Mouse (Mus musculus): ENCODE data around the gene Gpx8. TPM values are rescaled to one million over a fixed set of nuclear protein-coding genes. Genes with fewer than 3 reads are reported as not detected.

Gpx8 gene
- polyA plus RNA-seq, 1 experiment from 2014 or later = 222 TPM

DNA sequence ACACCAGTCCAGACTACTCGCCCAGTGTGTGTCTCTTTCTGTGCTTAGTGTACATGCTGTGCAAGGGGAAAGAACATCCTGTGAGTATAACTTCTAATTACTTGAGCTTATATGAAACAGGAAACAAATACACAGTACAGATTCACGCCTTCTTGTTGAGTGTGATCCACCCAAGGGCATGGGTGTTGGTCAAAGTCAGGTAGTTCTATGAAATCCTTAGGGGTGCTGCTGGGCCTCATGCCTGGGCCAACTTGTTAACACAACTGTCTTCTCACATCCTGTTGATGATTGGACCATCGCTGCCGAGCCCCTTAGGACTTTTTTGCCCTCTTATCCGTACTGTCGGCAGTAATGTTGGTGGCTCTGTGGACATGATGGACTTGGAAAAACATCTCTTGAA, 15.5 kb upstream of the Gpx8 start:
- no peaks in the 10 kb centered on the region for H3K9me3 ChIP-seq (ENCODE audit: control insufficient read depth, low read length)
- no peak for DNase-seq (ENCODE audit: low spot score)
- H3K4me1 ChIP-seq (ENCODE audit: control insufficient read depth, insufficient read depth, low read length) = no peaks in the 10 kb centered on the region
- WGBS = 86% methylated on average over 6 of the region's 6 CpGs
- ATAC-seq (ENCODE audit: low read depth) = no peak
- H3K36me3 ChIP-seq (ENCODE audit: control insufficient read depth, insufficient read depth, low read length) = no peaks in the 10 kb centered on the region
- H3K27ac ChIP-seq (replicated peaks; ENCODE audit: low read depth, low read length) = no peak overlapping the region
- no peak overlapping the region for H3K9ac ChIP-seq (ENCODE audit: low read depth, low read length)
- H3K4me3 ChIP-seq (ENCODE audit: low read depth, low read length) = no peak overlapping the region
- H3K4me2 ChIP-seq (ENCODE audit: low read depth, low read length) = no peak overlapping the region
- no peaks in the 10 kb centered on the region for H3K27me3 ChIP-seq (replicated peaks; ENCODE audit: control insufficient read depth, insufficient read depth, low read length)

DNA sequence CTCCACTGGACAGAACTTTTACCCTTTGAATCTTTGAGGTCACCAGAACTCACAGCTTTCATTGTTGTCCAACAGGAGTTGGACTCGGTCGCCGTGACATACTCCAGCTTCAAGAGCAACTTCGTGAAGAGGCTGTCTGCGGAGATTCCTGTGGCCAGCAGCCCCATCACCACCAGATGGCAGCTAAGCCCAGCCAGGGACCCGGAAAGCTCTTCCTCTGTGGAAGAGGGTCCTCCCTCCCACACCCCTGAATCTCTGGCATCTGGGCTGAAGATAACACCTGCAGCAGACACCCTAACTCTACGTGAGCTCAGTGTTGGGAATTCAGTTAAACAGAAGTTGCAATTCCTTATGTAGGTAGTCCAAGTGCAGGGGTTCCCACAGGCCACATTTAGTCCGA, 9.6 kb upstream of the Gpx8 start:
- no peak overlapping the region for H3K4me3 ChIP-seq (ENCODE audit: low read depth, low read length)
- H3K4me1 ChIP-seq (ENCODE audit: control insufficient read depth, insufficient read depth, low read length) = no peaks in the 10 kb centered on the region
- H3K4me2 ChIP-seq (ENCODE audit: low read depth, low read length) = no peak overlapping the region
- 45% methylated on average over 8 of the region's 8 CpGs for WGBS
- ATAC-seq (ENCODE audit: low read depth) (no peak), DNase-seq (ENCODE audit: low spot score) (peak; percentile 23)
- no peaks in the 10 kb centered on the region for H3K9me3 ChIP-seq (ENCODE audit: control insufficient read depth, low read length)
- no peak overlapping the region for H3K27ac ChIP-seq (replicated peaks; ENCODE audit: low read depth, low read length)
- H3K27me3 ChIP-seq (replicated peaks; ENCODE audit: control insufficient read depth, insufficient read depth, low read length) = no peaks in the 10 kb centered on the region
- H3K36me3 ChIP-seq (ENCODE audit: control insufficient read depth, insufficient read depth, low read length) = no peaks in the 10 kb centered on the region
- no peak overlapping the region for H3K9ac ChIP-seq (ENCODE audit: low read depth, low read length)

GRCm38 (mm10) chr13:113054230-113054629, 8.0 kb upstream of the Gpx8 start:
- DNase-seq (ENCODE audit: low spot score) (no peak), ATAC-seq (ENCODE audit: low read depth) (no peak)
- Histone ChIP-seq H3K36me3 (ENCODE audit: control insufficient read depth, insufficient read depth, low read length) (no peaks in the 10 kb centered on the region), H3K4me3 (ENCODE audit: low read depth, low read length) (no peak overlapping the region), H3K4me1 (ENCODE audit: control insufficient read depth, insufficient read depth, low read length) (no peaks in the 10 kb centered on the region), H3K4me2 (ENCODE audit: low read depth, low read length) (no peak overlapping the region), H3K27ac (replicated peaks; ENCODE audit: low read depth, low read length) (no peak overlapping the region), H3K9ac (ENCODE audit: low read depth, low read length) (no peak overlapping the region), H3K27me3 (replicated peaks; ENCODE audit: control insufficient read depth, insufficient read depth, low read length) (no peaks in the 10 kb centered on the region), H3K9me3 (ENCODE audit: control insufficient read depth, low read length) (no peaks in the 10 kb centered on the region)
- WGBS = 94% methylated on average over 8 of the region's 8 CpGs

- Histone ChIP-seq H3K9me3 (ENCODE audit: control insufficient read depth, low read length) (no peaks in the 10 kb centered on the region), H3K4me3 (ENCODE audit: low read depth, low read length) (no peak overlapping the region), H3K9ac (ENCODE audit: low read depth, low read length) (no peak overlapping the region), H3K36me3 (ENCODE audit: control insufficient read depth, insufficient read depth, low read length) (peaks cover 9% of the 10 kb centered on the region), H3K4me2 (ENCODE audit: low read depth, low read length) (no peak overlapping the region), H3K4me1 (ENCODE audit: control insufficient read depth, insufficient read depth, low read length) (peaks cover 5% of the 10 kb centered on the region; the same call in 1 of the 2 replicates), H3K27me3 (replicated peaks; ENCODE audit: control insufficient read depth, insufficient read depth, low read length) (no peaks in the 10 kb centered on the region), H3K27ac (replicated peaks; ENCODE audit: low read depth, low read length) (no peak overlapping the region)
- DNase-seq (ENCODE audit: low spot score) = no peak
- no peak for ATAC-seq (ENCODE audit: low read depth)
- WGBS = 78% methylated on average over 3 of the region's 3 CpGs
These were observed 1.4 kb upstream of the Gpx8 start for GRCm38 (mm10) chr13:113047647-113048046.

DNA sequence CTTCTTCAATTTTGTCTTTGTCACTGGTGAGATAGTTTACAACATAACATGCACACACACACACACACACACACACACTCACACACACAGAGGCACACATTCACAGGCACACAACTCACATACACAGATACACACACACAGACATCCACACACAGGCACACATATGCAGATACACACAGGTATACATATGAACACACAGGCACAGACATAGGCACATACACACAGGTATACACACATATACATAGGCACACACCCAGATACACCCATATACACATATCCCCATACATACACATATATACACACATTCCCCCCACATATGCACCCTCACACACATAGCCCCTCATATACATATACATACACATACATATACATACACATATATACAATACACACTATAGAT, 808 bp upstream of the Gpx8 start:
- H3K4me3 ChIP-seq (ENCODE audit: low read depth, low read length) = no peak overlapping the region; the same call in 1 of the 2 replicates
- ATAC-seq (ENCODE audit: low read depth) (peak; percentile 30), DNase-seq (ENCODE audit: low spot score) (no peak)
- H3K36me3 ChIP-seq (ENCODE audit: control insufficient read depth, insufficient read depth, low read length) = peaks cover 16% of the 10 kb centered on the region
- H3K4me1 ChIP-seq (ENCODE audit: control insufficient read depth, insufficient read depth, low read length) = peaks cover 5% of the 10 kb centered on the region; the same call in 1 of the 2 replicates
- H3K27ac ChIP-seq (replicated peaks; ENCODE audit: low read depth, low read length) = 0 out of 2 replicates have a peak overlapping the region, but pooled peaks have one; percentile 15
- no peaks in the 10 kb centered on the region for H3K9me3 ChIP-seq (ENCODE audit: control insufficient read depth, low read length)
- H3K4me2 ChIP-seq (ENCODE audit: low read depth, low read length) = peak overlapping the region; percentile 60
- H3K27me3 ChIP-seq (replicated peaks; ENCODE audit: control insufficient read depth, insufficient read depth, low read length) = no peaks in the 10 kb centered on the region
- H3K9ac ChIP-seq (ENCODE audit: low read depth, low read length) = no peak overlapping the region

DNA sequence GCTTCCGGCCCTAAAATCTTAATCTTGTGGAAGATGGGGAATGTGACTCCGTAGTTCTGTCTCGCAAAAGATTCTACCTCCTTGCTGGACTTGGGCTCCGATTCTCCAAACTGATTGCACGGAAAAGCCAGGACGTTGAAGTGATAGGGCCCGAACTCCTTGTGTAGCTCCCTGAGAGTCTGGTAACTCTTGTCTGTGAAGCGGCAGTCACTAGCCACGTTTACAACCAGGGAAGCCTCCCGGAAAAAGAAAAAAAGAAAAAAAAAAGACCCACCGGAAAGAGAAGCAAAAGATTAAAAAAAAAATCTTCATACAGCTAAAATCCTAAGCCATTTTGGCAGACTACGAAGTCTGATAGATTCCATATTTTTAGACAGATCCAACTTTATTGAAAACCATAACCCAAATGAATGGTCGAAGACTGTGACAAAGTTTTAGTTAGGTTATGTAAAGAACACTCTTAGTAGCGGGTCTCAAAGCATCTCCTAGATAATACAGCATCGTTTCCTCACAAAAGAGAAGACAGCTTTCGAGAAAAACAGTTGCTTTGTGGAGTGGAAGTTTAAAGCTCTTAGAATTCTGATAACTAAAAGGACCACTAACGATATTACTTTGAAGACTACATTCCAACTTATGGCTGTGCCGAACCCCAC, 626 bp downstream of the Gpx8 start:
- Histone ChIP-seq H3K36me3 (ENCODE audit: control insufficient read depth, insufficient read depth, low read length) (peaks cover 18% of the 10 kb centered on the region), H3K4me2 (ENCODE audit: low read depth, low read length) (peak overlapping the region; percentile 60), H3K27me3 (replicated peaks; ENCODE audit: control insufficient read depth, insufficient read depth, low read length) (no peaks in the 10 kb centered on the region), H3K9ac (ENCODE audit: low read depth, low read length) (peak overlapping the region; percentile 70), H3K4me1 (ENCODE audit: control insufficient read depth, insufficient read depth, low read length) (peaks cover 5% of the 10 kb centered on the region; the same call in 1 of the 2 replicates), H3K27ac (replicated peaks; ENCODE audit: low read depth, low read length) (peak overlapping the region; percentile 86), H3K9me3 (ENCODE audit: control insufficient read depth, low read length) (no peaks in the 10 kb centered on the region), H3K4me3 (ENCODE audit: low read depth, low read length) (peak overlapping the region; percentile 56)
- ATAC-seq (ENCODE audit: low read depth) = no peak
- peak; percentile 69 for DNase-seq (ENCODE audit: low spot score)
- 6% methylated on average over 18 of the region's 18 CpGs for WGBS

DNA sequence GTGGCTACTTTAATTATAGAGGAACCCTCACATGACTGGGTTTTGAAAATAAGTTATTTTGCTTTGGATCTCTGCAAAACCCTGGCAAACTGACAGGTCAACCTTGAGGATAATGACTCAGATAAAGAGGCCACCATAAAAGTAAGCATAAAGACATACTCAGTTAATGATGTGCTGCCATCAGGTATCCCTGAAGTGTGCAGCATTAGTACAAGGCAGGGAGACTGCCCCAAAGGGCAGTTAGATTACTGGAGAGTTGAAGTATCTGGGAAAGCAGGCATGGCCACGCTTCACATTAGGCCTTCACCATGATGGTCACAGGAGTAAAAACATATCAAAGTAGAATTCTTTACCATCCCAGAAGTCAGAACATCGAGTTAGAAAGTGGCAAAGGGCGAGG, 1.3 kb downstream of the Gpx8 start:
- DNase-seq (ENCODE audit: low spot score) (no peak), ATAC-seq (ENCODE audit: low read depth) (no peak)
- Histone ChIP-seq H3K9ac (ENCODE audit: low read depth, low read length) (peak overlapping the region; percentile 70), H3K36me3 (ENCODE audit: control insufficient read depth, insufficient read depth, low read length) (peaks cover 18% of the 10 kb centered on the region), H3K27ac (replicated peaks; ENCODE audit: low read depth, low read length) (peak overlapping the region; percentile 86; the same call in 1 of the 2 replicates), H3K9me3 (ENCODE audit: control insufficient read depth, low read length) (no peaks in the 10 kb centered on the region), H3K4me3 (ENCODE audit: low read depth, low read length) (peak overlapping the region; percentile 56), H3K4me2 (ENCODE audit: low read depth, low read length) (peak overlapping the region; percentile 60), H3K27me3 (replicated peaks; ENCODE audit: control insufficient read depth, insufficient read depth, low read length) (no peaks in the 10 kb centered on the region), H3K4me1 (ENCODE audit: control insufficient read depth, insufficient read depth, low read length) (peaks cover 5% of the 10 kb centered on the region; the same call in 1 of the 2 replicates)
- 39% methylated on average over 3 of the region's 3 CpGs for WGBS

- DNase-seq (ENCODE audit: low spot score) = peak; percentile 97
- no peaks in the 10 kb centered on the region for H3K36me3 ChIP-seq (ENCODE audit: control insufficient read depth, insufficient read depth, low read length)
- no peaks in the 10 kb centered on the region for H3K9me3 ChIP-seq (ENCODE audit: control insufficient read depth, low read length)
- WGBS = 0% methylated on average over 4 of the region's 4 CpGs
- H3K4me3 ChIP-seq (ENCODE audit: low read depth, low read length) = peak overlapping the region; percentile 57
- H3K27ac ChIP-seq (replicated peaks; ENCODE audit: low read depth, low read length) = no peak overlapping the region
- peak overlapping the region; percentile 99 for H3K4me2 ChIP-seq (ENCODE audit: low read depth, low read length)
- ATAC-seq (ENCODE audit: low read depth) = peak; percentile 92
- H3K9ac ChIP-seq (ENCODE audit: low read depth, low read length) = no peak overlapping the region
- H3K4me1 ChIP-seq (ENCODE audit: control insufficient read depth, insufficient read depth, low read length) = peaks cover 11% of the 10 kb centered on the region
- peaks cover 36% of the 10 kb centered on the region for H3K27me3 ChIP-seq (replicated peaks; ENCODE audit: control insufficient read depth, insufficient read depth, low read length)
These were observed 10.4 kb downstream of the Gpx8 start for GRCm38 (mm10) chr13:113035852-113036251.

- no peaks in the 10 kb centered on the region for H3K36me3 ChIP-seq (ENCODE audit: control insufficient read depth, insufficient read depth, low read length)
- no peaks in the 10 kb centered on the region for H3K9me3 ChIP-seq (ENCODE audit: control insufficient read depth, low read length)
- peak within 1 kb of the TSS; percentile 60 for H3K9ac ChIP-seq (ENCODE audit: low read depth, low read length)
- ATAC-seq (ENCODE audit: low read depth) (peak; percentile 48; the same call in 1 of the 2 replicates), DNase-seq (ENCODE audit: low spot score) (peak; percentile 68)
- WGBS = under 1% methylated on average over 43 of the region's 46 CpGs
- H3K27ac ChIP-seq (replicated peaks; ENCODE audit: low read depth, low read length) = no peak within 1 kb of the TSS
- peak within 1 kb of the TSS; percentile 99 for H3K4me2 ChIP-seq (ENCODE audit: low read depth, low read length)
- peaks cover 11% of the 10 kb centered on the region for H3K4me1 ChIP-seq (ENCODE audit: control insufficient read depth, insufficient read depth, low read length)
- H3K27me3 ChIP-seq (replicated peaks; ENCODE audit: control insufficient read depth, insufficient read depth, low read length) = peaks cover 36% of the 10 kb centered on the region
- peak within 1 kb of the TSS; percentile 57 for H3K4me3 ChIP-seq (ENCODE audit: low read depth, low read length)
These were observed 11.2 kb downstream of the Gpx8 start, which contains the start of gene Cdc20b for GRCm38 (mm10) chr13:113034950-113035421. Gene Cdc20b, plus strand, starts transcription at chr13:113035111.

Data from embryonic facial prominence, embryonic 14.5 days (tissue).